Mouse (Mus musculus): Measurements from ENCODE around the gene Tti1. TPM values are rescaled to one million over a fixed set of nuclear protein-coding genes. Genes with fewer than 3 reads are reported as not detected.

Tti1 gene
- 14.2 and 14.7 TPM in 2 replicates for polyA plus RNA-seq (2012; ENCODE audit: insufficient read depth, insufficient read length, missing spikeins)

DNA sequence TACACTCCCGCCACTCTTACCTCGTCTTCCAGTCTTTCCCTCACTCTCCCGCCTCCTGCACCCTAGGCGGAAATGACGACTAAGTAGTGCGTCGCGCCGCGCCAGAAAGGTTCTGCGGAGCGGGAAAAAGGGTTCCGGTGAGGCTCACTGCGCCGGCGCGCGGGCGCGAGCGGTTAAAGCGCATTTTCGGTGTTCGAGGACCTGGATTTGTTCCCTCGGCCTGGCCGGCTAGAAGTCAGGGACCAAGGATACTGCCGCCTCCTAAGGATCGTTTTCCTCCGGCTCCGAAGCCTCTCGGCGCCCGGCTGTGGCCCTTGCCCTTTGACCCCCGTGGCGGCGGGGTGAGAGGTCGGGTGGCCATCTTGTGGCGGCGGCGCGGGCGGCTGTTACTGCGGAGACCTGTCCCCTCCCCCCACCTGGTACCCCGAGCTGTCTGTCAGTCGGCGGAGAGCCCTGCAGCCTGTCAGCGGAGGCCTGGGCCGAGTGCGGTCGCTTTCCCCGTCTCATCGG lies at the start of gene Tti1, which contains the start of gene Rprd1b:
Gene Tti1, minus strand, starts transcription at position 80 of the 510 bp plus-strand sequence.
Gene Rprd1b, plus strand, starts transcription at position 144 of the 510 bp plus-strand sequence.
- peak within 1 kb of the TSS; percentile 90 for H3K4me3 ChIP-seq (ENCODE audit: insufficient read depth, low read length)
- peaks cover 16% of the 10 kb centered on the region for H3K4me1 ChIP-seq (ENCODE audit: control insufficient read depth, insufficient read depth, low read length)
- peak within 1 kb of the TSS; percentile 80 for H3K27ac ChIP-seq (ENCODE audit: insufficient read depth, low read depth, low read length)
- no peak for TF ChIP-seq CTCF (IDR thresholded peaks at IDR 0.05; ENCODE audit: low read depth, low read length)
- no peak for TF ChIP-seq POLR2A (IDR thresholded peaks at IDR 0.05; ENCODE audit: borderline replicate concordance, low read depth, low read length)

DNA sequence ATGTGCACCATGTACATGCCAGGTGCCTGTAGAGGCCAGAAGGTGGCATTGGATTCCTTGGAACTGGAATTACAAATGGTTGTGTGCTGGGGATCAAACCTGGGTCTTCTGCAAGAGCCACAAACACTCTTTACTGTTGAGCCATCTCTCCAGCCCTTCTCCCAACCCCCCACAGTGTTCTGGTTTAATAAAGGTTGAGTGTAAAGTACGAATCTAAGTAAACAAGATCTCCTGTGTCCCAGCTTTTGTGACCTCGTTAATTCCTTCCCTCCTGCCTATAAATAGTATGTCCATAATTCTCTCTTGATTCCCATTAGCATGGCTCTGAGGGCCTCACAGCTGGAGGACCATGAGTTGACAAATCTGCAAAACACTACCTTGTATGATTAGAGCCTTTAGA lies 49.7 kb upstream of the Tti1 start:
- Histone ChIP-seq H3K27ac (ENCODE audit: insufficient read depth, low read depth, low read length) (no peak overlapping the region), H3K4me1 (ENCODE audit: control insufficient read depth, insufficient read depth, low read length) (peaks cover 18% of the 10 kb centered on the region), H3K4me3 (ENCODE audit: insufficient read depth, low read length) (no peak overlapping the region)
- no peak for TF ChIP-seq POLR2A (IDR thresholded peaks at IDR 0.05; ENCODE audit: borderline replicate concordance, low read depth, low read length)
- TF ChIP-seq CTCF (IDR thresholded peaks at IDR 0.05; ENCODE audit: low read depth, low read length): no peak

DNA sequence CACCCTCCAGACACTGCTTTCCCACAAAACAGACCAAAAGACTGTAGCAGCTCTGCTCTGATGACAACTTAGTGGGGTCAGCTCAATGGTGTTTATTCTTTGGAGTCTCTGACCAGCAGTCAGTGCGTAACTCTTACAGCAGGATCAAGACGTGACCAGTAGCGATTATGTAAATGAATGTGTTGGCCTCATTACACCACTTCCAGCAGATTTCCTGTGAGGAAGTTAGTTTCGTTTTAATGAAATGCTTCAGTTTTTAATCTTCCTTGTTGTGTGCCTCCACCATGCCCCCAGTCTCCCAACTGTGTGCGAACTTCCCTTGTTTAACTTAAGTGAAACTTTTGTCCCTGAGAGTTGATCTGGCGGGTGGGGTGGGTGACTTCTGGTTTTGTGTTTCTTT lies 48.5 kb upstream of the Tti1 start:
- peak overlapping the region; percentile 29; the same call in 1 of the 2 replicates for H3K27ac ChIP-seq (ENCODE audit: insufficient read depth, low read depth, low read length)
- peaks cover 18% of the 10 kb centered on the region for H3K4me1 ChIP-seq (ENCODE audit: control insufficient read depth, insufficient read depth, low read length)
- H3K4me3 ChIP-seq (ENCODE audit: insufficient read depth, low read length): no peak overlapping the region
- no peak for TF ChIP-seq POLR2A (IDR thresholded peaks at IDR 0.05; ENCODE audit: borderline replicate concordance, low read depth, low read length)
- no peak for TF ChIP-seq CTCF (IDR thresholded peaks at IDR 0.05; ENCODE audit: low read depth, low read length)

DNA sequence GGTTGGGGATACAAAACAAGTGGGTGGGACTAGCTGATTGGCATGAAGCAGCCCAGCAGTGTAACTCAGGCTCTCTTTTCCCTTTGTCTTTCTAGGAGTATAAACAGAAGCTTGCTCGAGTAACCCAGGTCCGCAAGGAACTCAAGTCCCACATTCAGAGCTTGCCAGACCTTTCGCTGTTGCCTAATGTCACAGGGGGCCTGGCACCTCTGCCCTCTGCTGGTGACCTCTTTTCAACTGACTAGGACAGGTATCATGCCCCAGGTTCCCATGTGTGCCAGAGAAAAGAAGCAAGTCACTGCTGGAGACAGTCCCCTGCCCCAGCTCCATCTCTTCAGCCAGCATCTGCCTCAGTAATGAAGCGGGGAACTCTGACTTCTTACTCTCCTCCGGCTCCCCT lies 46.6 kb upstream of the Tti1 start:
- no peak for TF ChIP-seq POLR2A (IDR thresholded peaks at IDR 0.05; ENCODE audit: borderline replicate concordance, low read depth, low read length)
- no peak for TF ChIP-seq CTCF (IDR thresholded peaks at IDR 0.05; ENCODE audit: low read depth, low read length)
- H3K4me3 ChIP-seq (ENCODE audit: insufficient read depth, low read length): no peak overlapping the region
- H3K4me1 ChIP-seq (ENCODE audit: control insufficient read depth, insufficient read depth, low read length): peaks cover 15% of the 10 kb centered on the region
- no peak overlapping the region for H3K27ac ChIP-seq (ENCODE audit: insufficient read depth, low read depth, low read length)

DNA sequence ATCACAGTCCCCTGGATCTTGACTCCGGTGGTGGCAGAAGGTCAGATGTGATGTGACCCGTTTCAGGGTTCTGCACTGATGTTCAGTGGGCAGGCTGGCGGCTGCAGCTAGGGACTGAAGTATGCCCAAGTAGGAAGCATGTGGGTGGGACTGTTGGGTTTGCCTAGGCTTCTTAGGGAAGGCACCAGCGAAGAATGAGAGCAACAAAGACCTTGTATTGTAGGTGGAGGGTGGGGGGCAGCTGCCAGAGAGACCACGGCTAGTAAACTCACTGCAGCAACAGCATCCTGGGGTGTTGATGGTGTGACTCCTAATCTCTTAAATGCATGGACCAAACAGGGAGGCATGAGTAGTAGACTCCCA lies 43.4 kb upstream of the Tti1 start:
- Histone ChIP-seq H3K27ac (ENCODE audit: insufficient read depth, low read depth, low read length) (no peak overlapping the region), H3K4me3 (ENCODE audit: insufficient read depth, low read length) (no peak overlapping the region), H3K4me1 (ENCODE audit: control insufficient read depth, insufficient read depth, low read length) (peaks cover 11% of the 10 kb centered on the region)
- TF ChIP-seq CTCF (IDR thresholded peaks at IDR 0.05; ENCODE audit: low read depth, low read length): no peak
- TF ChIP-seq POLR2A (IDR thresholded peaks at IDR 0.05; ENCODE audit: borderline replicate concordance, low read depth, low read length): no peak

DNA sequence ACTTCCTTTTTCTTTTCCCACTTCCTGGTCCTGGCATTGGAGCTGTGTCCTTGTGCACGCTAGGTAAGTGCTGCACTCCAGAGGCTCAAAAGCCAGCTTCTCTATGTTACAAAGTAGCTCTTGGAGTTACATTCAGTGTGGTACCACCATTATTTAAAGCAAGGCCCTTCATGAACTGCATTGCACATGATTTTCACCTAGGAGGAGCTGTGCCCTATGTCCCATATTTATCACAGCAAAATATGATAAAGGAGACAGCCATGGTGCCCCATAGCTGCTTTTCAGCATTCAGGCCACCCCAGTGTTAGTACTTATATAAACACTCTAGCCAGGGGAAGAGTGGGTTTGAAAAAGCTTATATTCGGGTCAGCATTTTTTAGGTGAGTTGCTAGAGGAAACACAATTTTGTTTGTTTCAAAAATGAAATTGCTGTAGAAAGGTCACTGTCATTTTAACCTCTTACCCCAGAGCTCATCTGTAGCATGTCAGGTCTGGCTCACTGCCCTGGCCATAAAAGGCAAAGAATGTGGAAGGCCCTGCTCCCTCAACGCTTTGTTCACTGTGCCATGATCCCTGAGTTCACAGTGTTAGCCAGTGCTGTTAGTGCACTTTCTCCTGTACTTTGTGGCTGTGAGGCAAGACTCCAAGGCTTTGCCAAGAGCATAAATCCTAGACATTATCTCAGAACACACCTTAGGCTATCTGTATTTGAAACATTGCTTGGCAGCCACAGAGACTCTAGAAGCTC lies 42.8 kb upstream of the Tti1 start:
- Histone ChIP-seq H3K4me1 (ENCODE audit: control insufficient read depth, insufficient read depth, low read length) (peaks cover 7% of the 10 kb centered on the region), H3K27ac (ENCODE audit: insufficient read depth, low read depth, low read length) (no peak overlapping the region), H3K4me3 (ENCODE audit: insufficient read depth, low read length) (no peak overlapping the region)
- TF ChIP-seq POLR2A (IDR thresholded peaks at IDR 0.05; ENCODE audit: borderline replicate concordance, low read depth, low read length) (no peak), CTCF (IDR thresholded peaks at IDR 0.05; ENCODE audit: low read depth, low read length) (no peak)

DNA sequence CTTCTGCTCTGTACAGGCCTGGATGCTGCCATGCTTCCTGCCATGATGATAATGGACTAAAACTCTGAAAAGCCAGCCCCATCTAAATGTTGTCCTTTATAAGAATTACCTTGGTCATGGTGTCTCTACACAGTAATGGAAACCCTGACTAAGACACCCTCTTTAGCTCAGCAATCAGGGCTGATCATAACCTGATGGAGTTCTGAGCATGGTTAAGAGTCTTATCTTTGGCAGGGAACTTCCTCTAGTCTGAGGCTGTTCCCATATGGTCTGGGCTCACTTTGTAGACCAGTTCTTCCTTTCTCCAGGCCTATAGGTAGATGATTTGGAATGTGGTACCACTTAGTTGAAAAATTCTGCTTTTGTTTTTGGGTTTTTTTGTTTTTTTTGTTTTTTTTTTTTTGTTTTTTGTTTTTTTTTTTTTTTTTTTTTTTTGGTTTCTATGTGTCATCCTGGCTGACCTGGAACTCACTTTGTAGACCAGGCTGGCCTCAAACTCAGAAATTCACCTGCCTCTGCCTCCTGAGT lies 40.3 kb upstream of the Tti1 start:
- Histone ChIP-seq H3K27ac (ENCODE audit: insufficient read depth, low read depth, low read length) (no peak overlapping the region), H3K4me3 (ENCODE audit: insufficient read depth, low read length) (no peak overlapping the region), H3K4me1 (ENCODE audit: control insufficient read depth, insufficient read depth, low read length) (peaks cover 2% of the 10 kb centered on the region)
- TF ChIP-seq POLR2A (IDR thresholded peaks at IDR 0.05; ENCODE audit: borderline replicate concordance, low read depth, low read length) (no peak), CTCF (IDR thresholded peaks at IDR 0.05; ENCODE audit: low read depth, low read length) (no peak)

DNA sequence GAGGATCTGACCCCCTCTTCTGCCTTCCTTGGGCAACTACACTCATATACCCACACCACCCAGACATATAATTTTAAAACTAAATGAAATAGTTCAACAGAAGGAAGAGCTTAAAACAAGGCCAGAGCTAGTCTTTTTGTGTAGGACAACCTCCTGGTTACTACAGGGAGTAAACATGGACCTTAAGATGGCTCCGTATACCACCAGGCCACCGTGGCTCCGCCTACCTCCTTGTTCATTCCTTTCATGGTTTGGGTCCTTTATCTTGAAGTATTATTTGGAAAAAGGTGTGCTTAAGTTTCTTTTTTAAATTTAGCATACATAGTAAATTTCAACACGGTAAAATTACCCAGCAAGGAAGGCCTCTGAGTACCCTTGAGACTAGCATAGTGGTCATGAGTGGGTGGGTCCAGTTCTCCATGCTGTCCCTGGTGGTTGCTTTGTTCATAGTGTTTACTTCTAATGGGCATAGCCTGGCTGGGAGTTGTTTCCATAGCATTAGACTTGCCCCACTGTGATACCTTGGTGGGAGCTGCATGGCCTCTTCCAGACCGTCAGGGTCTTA lies 39.1 kb upstream of the Tti1 start:
- Histone ChIP-seq H3K4me3 (ENCODE audit: insufficient read depth, low read length) (no peak overlapping the region), H3K27ac (ENCODE audit: insufficient read depth, low read depth, low read length) (no peak overlapping the region), H3K4me1 (ENCODE audit: control insufficient read depth, insufficient read depth, low read length) (peaks cover 2% of the 10 kb centered on the region)
- TF ChIP-seq POLR2A (IDR thresholded peaks at IDR 0.05; ENCODE audit: borderline replicate concordance, low read depth, low read length) (no peak), CTCF (IDR thresholded peaks at IDR 0.05; ENCODE audit: low read depth, low read length) (no peak)

DNA sequence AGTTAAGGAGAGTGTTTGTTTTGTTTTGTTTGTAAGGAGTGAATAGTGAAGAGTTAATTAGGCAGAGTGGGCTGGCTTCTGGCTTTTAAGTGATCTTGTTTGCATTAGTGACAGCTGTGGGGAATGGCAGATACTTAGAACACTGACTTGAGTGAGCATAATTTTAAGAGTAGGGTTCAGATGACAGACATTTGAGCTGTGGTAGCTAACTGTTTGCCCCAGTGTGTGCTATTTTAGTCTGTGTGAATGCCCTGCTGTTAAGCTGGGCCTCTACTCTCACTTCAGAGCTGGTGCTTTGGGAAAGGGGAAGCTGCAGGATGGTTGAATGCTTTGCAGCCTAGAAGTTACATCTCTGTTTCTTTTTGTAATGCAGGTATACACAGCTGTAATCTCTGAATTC lies 38.2 kb upstream of the Tti1 start:
- no peak for TF ChIP-seq CTCF (IDR thresholded peaks at IDR 0.05; ENCODE audit: low read depth, low read length)
- no peak for TF ChIP-seq POLR2A (IDR thresholded peaks at IDR 0.05; ENCODE audit: borderline replicate concordance, low read depth, low read length)
- Histone ChIP-seq H3K27ac (ENCODE audit: insufficient read depth, low read depth, low read length) (no peak overlapping the region), H3K4me3 (ENCODE audit: insufficient read depth, low read length) (no peak overlapping the region), H3K4me1 (ENCODE audit: control insufficient read depth, insufficient read depth, low read length) (peaks cover 2% of the 10 kb centered on the region)

DNA sequence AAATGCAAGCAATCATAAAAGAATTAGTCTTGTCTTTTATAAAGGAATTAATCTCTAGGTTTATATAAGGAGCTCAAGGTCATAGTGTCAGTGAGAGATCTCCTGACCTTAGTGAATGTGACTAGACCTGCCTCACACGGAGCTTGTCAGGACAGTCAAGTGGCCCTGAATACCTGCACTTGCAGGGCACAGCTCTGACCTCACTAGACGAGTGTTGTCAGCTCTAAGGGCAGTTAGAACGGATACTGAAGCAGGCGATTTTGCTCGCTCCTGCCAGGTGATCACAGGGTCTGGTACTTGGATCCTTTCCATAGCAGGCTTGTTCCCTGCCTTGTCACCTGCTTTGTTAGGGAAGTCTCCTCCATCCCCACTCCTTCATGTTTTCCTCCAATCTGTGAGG lies 36.8 kb upstream of the Tti1 start:
- Histone ChIP-seq H3K4me1 (ENCODE audit: control insufficient read depth, insufficient read depth, low read length) (peaks cover 2% of the 10 kb centered on the region), H3K4me3 (ENCODE audit: insufficient read depth, low read length) (no peak overlapping the region), H3K27ac (ENCODE audit: insufficient read depth, low read depth, low read length) (no peak overlapping the region)
- TF ChIP-seq CTCF (IDR thresholded peaks at IDR 0.05; ENCODE audit: low read depth, low read length) (no peak), POLR2A (IDR thresholded peaks at IDR 0.05; ENCODE audit: borderline replicate concordance, low read depth, low read length) (no peak)

Measured in bone marrow macrophage, adult 2 months (primary cell).